27 mouse cellular contexts compared by ENCODE assay signal in the genomic region with DNA sequence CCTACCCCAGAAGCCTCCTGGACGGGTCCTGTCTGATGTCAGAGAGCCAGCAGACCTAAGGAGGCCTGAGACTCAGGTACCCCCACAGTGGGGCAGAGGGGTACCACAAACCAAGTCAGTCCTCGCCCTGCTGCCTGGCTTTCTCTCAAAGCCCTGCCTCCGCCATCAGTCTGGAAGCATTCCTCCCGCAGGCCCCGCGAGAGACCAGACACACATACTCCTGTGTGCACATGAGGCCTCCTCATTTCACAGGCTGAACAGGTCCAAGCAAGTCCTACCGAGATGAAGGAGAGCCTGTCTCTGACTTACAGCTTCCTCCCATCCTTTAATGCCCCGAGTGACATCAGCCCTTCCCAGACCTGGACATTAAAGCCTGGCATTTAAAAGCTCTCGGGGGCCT. TPM values are rescaled to one million over a fixed set of nuclear protein-coding genes. Genes with fewer than 3 reads are reported as not detected.
DNase-seq lines count a peak whose midpoint lies in the region; ATAC-seq lines count a peak whose summit lies in the region.
"Had no signal": no experiment of that assay in that cellular context is flagged by ENCODE, and none has a peak within 500 bp of the region (broad histone marks: within the 10 kb centered on the region; RNA-seq: fewer than 3 reads in every experiment).

No protein-coding gene starts in this region.

- ATAC-seq in embryonic facial prominence, embryonic 12.5 days (ENCODE audit: insufficient number of reproducible peaks, insufficient read depth, low FRiP score, low TSS enrichment): no peak
- ATAC-seq in stomach, embryonic 15.5 days (ENCODE audit: insufficient read depth, low FRiP score, low read depth): no peak
- ATAC-seq in megakaryocyte progenitor cell, adult 5-6 weeks (replicated peaks; ENCODE audit: poor library complexity): no peak
- ATAC-seq: forebrain, embryonic 13.5 days; intestine, postnatal 0 days; midbrain, embryonic 13.5 days had no signal

- no peaks in the 10 kb centered on the region for H3K9me3 ChIP-seq in embryonic facial prominence, embryonic 10.5 days
- no peaks in the 10 kb centered on the region for H3K9me3 ChIP-seq in embryonic facial prominence, embryonic 12.5 days
- no peaks in the 10 kb centered on the region for H3K9me3 ChIP-seq in limb, embryonic 10.5 days (replicated peaks)
- no peaks in the 10 kb centered on the region for H3K9me3 ChIP-seq in stomach, embryonic 15.5 days
- H3K9me3 ChIP-seq: forebrain, embryonic 13.5 days; lung, embryonic 15.5 days; midbrain, embryonic 13.5 days; neural tube, embryonic 13.5 days had no signal

- H3K4me1 ChIP-seq in embryonic facial prominence, embryonic 10.5 days: peaks cover 35% of the 10 kb centered on the region
- peaks cover 16% of the 10 kb centered on the region for H3K4me1 ChIP-seq in embryonic facial prominence, embryonic 12.5 days
- peaks cover 44% of the 10 kb centered on the region for H3K4me1 ChIP-seq in limb, embryonic 10.5 days
- 0 out of 2 replicates have a peak, but pooled peaks cover 2% of the 10 kb centered on the region for H3K4me1 ChIP-seq in stomach, embryonic 15.5 days

- WGBS in embryonic facial prominence, embryonic 10.5 days: 67% methylated on average over 9 of the region's 9 CpGs
- WGBS in embryonic facial prominence, embryonic 12.5 days: 67% methylated on average over 9 of the region's 9 CpGs
- WGBS in limb, embryonic 10.5 days: 67% methylated on average over 9 of the region's 9 CpGs
- 64% methylated on average over 9 of the region's 9 CpGs for WGBS in stomach, embryonic 15.5 days

- no peak overlapping the region for H3K9ac ChIP-seq in embryonic facial prominence, embryonic 12.5 days
- H3K9ac ChIP-seq in stomach, embryonic 15.5 days: no peak overlapping the region
- H3K9ac ChIP-seq: forebrain, embryonic 13.5 days; hindbrain, embryonic 14.5 days; lung, embryonic 15.5 days; midbrain, embryonic 13.5 days; neural tube, embryonic 13.5 days had no signal

- DNase-seq in embryonic facial prominence, embryonic 10.5 days (ENCODE audit: low spot score): peak; percentile 57
- peak; percentile 45 for DNase-seq in limb, embryonic 10.5 days (ENCODE audit: low spot score)
- DNase-seq in cerebellum, adult 8-10 months: no peak
- DNase-seq in embryo, embryonic 10 days (ENCODE audit: low spot score): no peak
- DNase-seq: B cell, adult 2 months; cerebellum, adult 2 months; cerebellum, postnatal 25 days; embryo, embryonic 11 days; gastrocnemius, postnatal 25 days; heart, adult 18-20 months; kidney, adult 9 months; kidney, postnatal 14 days; lung, postnatal 4 days; thymus, adult 18-20 months; thymus, postnatal 36 days had no signal

- H3K27ac ChIP-seq in embryonic facial prominence, embryonic 10.5 days (replicated peaks): peak overlapping the region; percentile 44; the same call in 1 of the 2 replicates
- H3K27ac ChIP-seq in embryonic facial prominence, embryonic 12.5 days: peak overlapping the region; percentile 26; the same call in 1 of the 2 replicates
- H3K27ac ChIP-seq in limb, embryonic 10.5 days: no peak overlapping the region
- H3K27ac ChIP-seq in stomach, embryonic 15.5 days: 0 out of 2 replicates have a peak overlapping the region, but pooled peaks have one; percentile 14
- H3K27ac ChIP-seq: forebrain, embryonic 13.5 days; hindbrain, embryonic 14.5 days; lung, embryonic 15.5 days; midbrain, embryonic 13.5 days; neural tube, embryonic 13.5 days had no signal

- no peak overlapping the region for H3K4me3 ChIP-seq in embryonic facial prominence, embryonic 10.5 days
- no peak overlapping the region for H3K4me3 ChIP-seq in embryonic facial prominence, embryonic 12.5 days
- no peak overlapping the region for H3K4me3 ChIP-seq in limb, embryonic 10.5 days
- no peak overlapping the region for H3K4me3 ChIP-seq in stomach, embryonic 15.5 days (replicated peaks)
- H3K4me3 ChIP-seq: erythroblast, embryonic 14.5 days; forebrain, embryonic 13.5 days; lung, embryonic 15.5 days; midbrain, embryonic 13.5 days; neural tube, embryonic 13.5 days had no signal

- no peaks in the 10 kb centered on the region for H3K27me3 ChIP-seq in embryonic facial prominence, embryonic 10.5 days (replicated peaks; ENCODE audit: low read depth, poor library complexity, severe bottlenecking)
- no peaks in the 10 kb centered on the region for H3K27me3 ChIP-seq in embryonic facial prominence, embryonic 12.5 days
- H3K27me3 ChIP-seq in limb, embryonic 10.5 days (ENCODE audit: low read depth, poor library complexity, severe bottlenecking): no peaks in the 10 kb centered on the region
- H3K27me3 ChIP-seq in stomach, embryonic 15.5 days (replicated peaks): no peaks in the 10 kb centered on the region
- H3K27me3 ChIP-seq: lung, embryonic 15.5 days; midbrain, embryonic 13.5 days; neural tube, embryonic 13.5 days had no signal

- H3K36me3 ChIP-seq in embryonic facial prominence, embryonic 10.5 days (replicated peaks): peaks cover 55% of the 10 kb centered on the region
- peaks cover 42% of the 10 kb centered on the region for H3K36me3 ChIP-seq in embryonic facial prominence, embryonic 12.5 days
- peaks cover 54% of the 10 kb centered on the region for H3K36me3 ChIP-seq in limb, embryonic 10.5 days
- H3K36me3 ChIP-seq in stomach, embryonic 15.5 days: peaks cover 7% of the 10 kb centered on the region; the same call in 1 of the 2 replicates

- no peak overlapping the region for H3K4me2 ChIP-seq in embryonic facial prominence, embryonic 12.5 days (replicated peaks)
- H3K4me2 ChIP-seq in stomach, embryonic 15.5 days: no peak overlapping the region
- H3K4me2 ChIP-seq: forebrain, embryonic 13.5 days; heart, embryonic 11.5 days; hindbrain, embryonic 14.5 days; liver, embryonic 11.5 days; lung, embryonic 15.5 days; midbrain, embryonic 13.5 days; neural tube, embryonic 13.5 days had no signal

RNA-seq across cellular contexts. Expression of a gene that starts 10.3 kb away (rescaled TPM):
- 29.5 and 30.8 TPM in 2 replicates for polyA plus RNA-seq in embryonic facial prominence, embryonic 10.5 days (2016; fragmentation: Nextera tagmentation; extraction: Ambion mirVana)
- 51.1 and 59.2 TPM in 2 replicates for polyA plus RNA-seq in embryonic facial prominence, embryonic 12.5 days (2016; fragmentation: Nextera tagmentation; extraction: Ambion mirVana)
- polyA plus RNA-seq in limb, embryonic 10.5 days (2016; fragmentation: Nextera tagmentation; extraction: Ambion mirVana): 43.1 and 44.9 TPM in 2 replicates
- 16.8 and 17.1 TPM in 2 replicates for polyA plus RNA-seq in stomach, embryonic 15.5 days (2015; fragmentation: Nextera tagmentation; extraction: Ambion mirVana)
- total RNA-seq in megakaryocyte progenitor cell, adult 5-6 weeks (2015): 31.6 and 41.9 TPM in 2 replicates
- 10.8 and 15.0 TPM in 2 replicates for total RNA-seq in megakaryocyte progenitor cell, adult 5-6 weeks (2017)

RNA-seq across cellular contexts. Expression of a gene that starts 50.5 kb away (rescaled TPM):
- polyA plus RNA-seq in embryonic facial prominence, embryonic 10.5 days (2016; fragmentation: Nextera tagmentation; extraction: Ambion mirVana): 1,047 and 1,078 TPM in 2 replicates
- 878 and 882 TPM in 2 replicates for polyA plus RNA-seq in embryonic facial prominence, embryonic 12.5 days (2016; fragmentation: Nextera tagmentation; extraction: Ambion mirVana)
- 1,033 and 1,267 TPM in 2 replicates for polyA plus RNA-seq in limb, embryonic 10.5 days (2016; fragmentation: Nextera tagmentation; extraction: Ambion mirVana)
- polyA plus RNA-seq in stomach, embryonic 15.5 days (2015; fragmentation: Nextera tagmentation; extraction: Ambion mirVana): 805 and 953 TPM in 2 replicates
- total RNA-seq in megakaryocyte progenitor cell, adult 5-6 weeks (2015): 3,403 and 3,618 TPM in 2 replicates
- 1,606 and 1,752 TPM in 2 replicates for total RNA-seq in megakaryocyte progenitor cell, adult 5-6 weeks (2017)

RNA-seq across cellular contexts. Expression of a gene that starts 59.4 kb away (rescaled TPM):
- polyA plus RNA-seq in embryonic facial prominence, embryonic 10.5 days (2016; fragmentation: Nextera tagmentation; extraction: Ambion mirVana): 43.2 and 46.1 TPM in 2 replicates
- polyA plus RNA-seq in embryonic facial prominence, embryonic 12.5 days (2016; fragmentation: Nextera tagmentation; extraction: Ambion mirVana): 49.0 and 49.1 TPM in 2 replicates
- polyA plus RNA-seq in limb, embryonic 10.5 days (2016; fragmentation: Nextera tagmentation; extraction: Ambion mirVana): 49.4 and 52.8 TPM in 2 replicates
- 37.9 and 50.7 TPM in 2 replicates for polyA plus RNA-seq in stomach, embryonic 15.5 days (2015; fragmentation: Nextera tagmentation; extraction: Ambion mirVana)
- total RNA-seq in megakaryocyte progenitor cell, adult 5-6 weeks (2015): 13.7 TPM in 2 replicates
- total RNA-seq in megakaryocyte progenitor cell, adult 5-6 weeks (2017): 27.2 and 31.3 TPM in 2 replicates

Comparison
In these comparisons a context has a peak if more than half of its experiments do, and no peak if none do; other contexts are left out.
1. DNase-seq: peak in embryonic facial prominence, embryonic 10.5 days (single experiment) and limb, embryonic 10.5 days (single experiment); none in cerebellum, adult 8-10 months (single experiment) and embryo, embryonic 10 days (single experiment).